Mouse (Mus musculus) stomach, postnatal 0 days (tissue): ENCODE measurements around the gene Foxr1.

Experiments
- CTCF ChIP-seq: IDR thresholded peaks from 2 replicates; pipeline ENCODE4 v1.5.1; 2016; ENCODE audit warnings: antibody characterized with exemption, low read depth, mild to moderate bottlenecking, moderate library complexity
- EP300 ChIP-seq: optimal IDR thresholded peaks from 2 replicates; pipeline ENCODE3; 2016; ENCODE audit warnings: antibody characterized with exemption

- TF ChIP-seq CTCF: no peak
- TF ChIP-seq EP300: no peak
Observed at GRCm38 (mm10) chr9:44485105-44485515, 44.2 kb upstream of the Foxr1 start.
